Mouse (Mus musculus) T-helper 1 cell (primary cell): ENCODE results near the gene Timeless.
"Not testable (repeated sequence)": the region's sequence is repeated elsewhere in the genome, so short reads cannot be mapped to it uniquely, and the experiment has no call there.

ENCODE experiments used
- in situ Hi-C: fragments of 300-600 bp; cut with MboI, MseI; formaldehyde crosslinking; loops from one replicate; pipeline ENCODE4 v1.15.1; 2025; ENCODE audit warnings: high pct_unique_total_duplicates

Gene Timeless

GRCm38 (mm10) chr10:128212871-128213323, 19.0 kb upstream of the Timeless start:
- in situ Hi-C loops: no loop called here

- in situ Hi-C loops: not testable (repeated sequence)
Measured at GRCm38 (mm10) chr10:128214112-128214511, 17.8 kb upstream of the Timeless start.

- in situ Hi-C loops: no loop called here
Measured at GRCm38 (mm10) chr10:128214981-128215380, 16.9 kb upstream of the Timeless start.

GRCm38 (mm10) chr10:128218387-128219117, 13.3 kb upstream of the Timeless start:
- in situ Hi-C loops: no loop called here

GRCm38 (mm10) chr10:128221533-128222286, 10.2 kb upstream of the Timeless start:
- in situ Hi-C loops: no loop called here

GRCm38 (mm10) chr10:128225064-128225463, 6.8 kb upstream of the Timeless start:
- in situ Hi-C loops: no loop called here

GRCm38 (mm10) chr10:128225538-128225937, 6.3 kb upstream of the Timeless start, which contains the start of gene Mip:
Gene Mip, plus strand, starts transcription at chr10:128225838.
- in situ Hi-C loops: no loop called here

- in situ Hi-C loops: no loop called here
Measured at GRCm38 (mm10) chr10:128227592-128227991, 4.3 kb upstream of the Timeless start.

- in situ Hi-C loops: no loop called here
Measured at GRCm38 (mm10) chr10:128228009-128228408, 3.9 kb upstream of the Timeless start.

GRCm38 (mm10) chr10:128230582-128230981, 1.3 kb upstream of the Timeless start:
- in situ Hi-C loops: no loop called here

- in situ Hi-C loops: no loop called here
Measured at GRCm38 (mm10) chr10:128231146-128231545, 719 bp upstream of the Timeless start.

- in situ Hi-C loops: no loop called here
Measured at GRCm38 (mm10) chr10:128232420-128232985, 638 bp downstream of the Timeless start.

GRCm38 (mm10) chr10:128236321-128236720, 4.5 kb downstream of the Timeless start:
- in situ Hi-C loops: no loop called here

- in situ Hi-C loops: no loop called here
Measured at GRCm38 (mm10) chr10:128237807-128238480, 6.1 kb downstream of the Timeless start.

GRCm38 (mm10) chr10:128239140-128239539, 7.3 kb downstream of the Timeless start:
- in situ Hi-C loops: no loop called here

- in situ Hi-C loops: no loop called here
Measured at GRCm38 (mm10) chr10:128240131-128240530, 8.3 kb downstream of the Timeless start.

GRCm38 (mm10) chr10:128243252-128243651, 11.4 kb downstream of the Timeless start:
- in situ Hi-C loops: no loop called here

- in situ Hi-C loops: no loop called here
Measured at GRCm38 (mm10) chr10:128244121-128244520, 12.3 kb downstream of the Timeless start.

- in situ Hi-C loops: no loop called here
Measured at GRCm38 (mm10) chr10:128247020-128247732, 15.3 kb downstream of the Timeless start.

GRCm38 (mm10) chr10:128250565-128250964, 18.7 kb downstream of the Timeless start:
- in situ Hi-C loops: no loop called here

- in situ Hi-C loops: no loop called here
Measured at GRCm38 (mm10) chr10:128253677-128254255, 21.9 kb downstream of the Timeless start, which contains the start of gene Apon. Gene Apon, plus strand, starts transcription at chr10:128254096.
